Mouse (Mus musculus) midbrain, embryonic 11.5 days (tissue): ENCODE measurements at regions not wholly inside any gene's neighbourhood (a gene's known extent, or its start where the extent isn't known, plus 50 kb on each side); places are given as distances from the start of the nearest gene placed in this dataset.
A peak's percentile ranks its signal among the peaks of the same experiment; 100 is the strongest.

ENCODE experiments used
- ATAC-seq: fragments of 200-750 bp; cut with Nextera tagmentation; 2 replicates; pipeline ENCODE4 v1.8.0; 2017; ENCODE audit warnings: moderate TSS enrichment, moderate library complexity; ENCODE audit not compliant: low FRiP score
- DNase-seq: peaks from one replicate; pipeline ENCODE4 v3.0.0; 2015; ENCODE audit warnings: low spot score; ENCODE audit errors: missing footprints
- H3K27ac ChIP-seq: fragments of 300-500 bp; sonication (generic); 2 replicates; pipeline ENCODE4 v1.5.1; 2014; ENCODE audit warnings: low read depth, low read length
- H3K27me3 ChIP-seq: fragments of 300-500 bp; sonication (generic); 2 replicates; pipeline ENCODE4 v1.6.1; 2014; ENCODE audit warnings: mild to moderate bottlenecking, low read length, moderate library complexity, mixed read lengths; ENCODE audit not compliant: control insufficient read depth, insufficient read depth
- H3K36me3 ChIP-seq: fragments of 300-500 bp; sonication (generic); 2 replicates; pipeline ENCODE4 v1.6.1; 2014; ENCODE audit warnings: mild to moderate bottlenecking, low read length, moderate library complexity, mixed read lengths; ENCODE audit not compliant: control insufficient read depth, insufficient read depth
- H3K4me1 ChIP-seq: fragments of 300-500 bp; sonication (generic); 2 replicates; pipeline ENCODE4 v1.6.1; 2014; ENCODE audit warnings: low read length; ENCODE audit not compliant: control insufficient read depth, insufficient read depth
- H3K4me2 ChIP-seq: fragments of 300-500 bp; sonication (generic); 2 replicates; pipeline ENCODE4 v1.6.1; 2014; ENCODE audit warnings: mild to moderate bottlenecking, moderate library complexity
- H3K4me3 ChIP-seq: fragments of 300-500 bp; sonication (generic); 2 replicates; pipeline ENCODE4 v1.5.1; 2014; ENCODE audit warnings: low read depth, low read length
- H3K9ac ChIP-seq: fragments of 300-500 bp; sonication (generic); 2 replicates; pipeline ENCODE4 v1.6.1; 2014; ENCODE audit warnings: low read length
- H3K9me3 ChIP-seq: fragments of 300-500 bp; sonication (generic); 2 replicates; pipeline ENCODE4 v1.6.1; 2016; ENCODE audit warnings: low read length; ENCODE audit not compliant: control insufficient read depth
- WGBS: fragments of 180-500 bp; shearing (Covaris S2); extraction: QIAGEN DNeasy Blood & Tissue Kit; methylation state at CpG from one replicate; pipeline ENCODE4 v1.1.7; 2014; 5-methylcytosine and 5-hydroxymethylcytosine counted together

GRCm38 (mm10) chr13:60450721-60451506 lies 150.8 kb upstream of the Dapk1 start:
- WGBS, result 82% methylated on average over 10 of the region's 10 CpGs
- Histone ChIP-seq H3K4me3 (no peak overlapping the region), H3K4me1 (no peaks in the 10 kb centered on the region), H3K27ac (no peak overlapping the region), H3K36me3 (no peaks in the 10 kb centered on the region), H3K4me2 (no peak overlapping the region), H3K9ac (no peak overlapping the region), H3K27me3 (no peaks in the 10 kb centered on the region), H3K9me3 (no peaks in the 10 kb centered on the region)
- no peak for DNase-seq
- no peak for ATAC-seq

GRCm38 (mm10) chr13:60453821-60454483 lies 147.8 kb upstream of the Dapk1 start:
- no peak overlapping the region for H3K4me2 ChIP-seq
- no peak overlapping the region for H3K9ac ChIP-seq
- H3K27me3 ChIP-seq, result no peaks in the 10 kb centered on the region
- H3K36me3 ChIP-seq, result no peaks in the 10 kb centered on the region
- no peaks in the 10 kb centered on the region for H3K9me3 ChIP-seq
- peak; percentile 83 for DNase-seq
- H3K4me1 ChIP-seq, result no peaks in the 10 kb centered on the region
- no peak for ATAC-seq
- 87% methylated on average over 9 of the region's 9 CpGs for whole genome bisulfite sequencing
- no peak overlapping the region for H3K4me3 ChIP-seq
- H3K27ac ChIP-seq, result no peak overlapping the region

- no peak overlapping the region for H3K4me2 ChIP-seq
Observed at GRCm38 (mm10) chr13:60455033-60455619, 146.6 kb upstream of the Dapk1 start.

GRCm38 (mm10) chr13:60455863-60456551 lies 145.7 kb upstream of the Dapk1 start:
- 79% methylated on average over 10 of the region's 10 CpGs for WGBS
- no peaks in the 10 kb centered on the region for H3K36me3 ChIP-seq
- H3K9me3 ChIP-seq, result no peaks in the 10 kb centered on the region
- DNase-seq (no peak), ATAC-seq (no peak)
- no peak overlapping the region for H3K4me3 ChIP-seq
- H3K27me3 ChIP-seq, result no peaks in the 10 kb centered on the region
- H3K9ac ChIP-seq, result no peak overlapping the region
- H3K4me2 ChIP-seq, result no peak overlapping the region
- no peak overlapping the region for H3K27ac ChIP-seq
- no peaks in the 10 kb centered on the region for H3K4me1 ChIP-seq

More at GRCm38 (mm10) chr13:60455033-60455619, 146.6 kb upstream of the Dapk1 start:
- peak; percentile 83 for DNase-seq
- Histone ChIP-seq H3K9ac (no peak overlapping the region), H3K27ac (no peak overlapping the region), H3K4me3 (no peak overlapping the region), H3K27me3 (no peaks in the 10 kb centered on the region), H3K36me3 (no peaks in the 10 kb centered on the region), H3K9me3 (no peaks in the 10 kb centered on the region), H3K4me1 (no peaks in the 10 kb centered on the region)
- 29% methylated on average over 15 of the region's 15 CpGs for WGBS
- ATAC-seq, result no peak

GRCm38 (mm10) chr13:60457277-60457676 lies 144.5 kb upstream of the Dapk1 start:
- H3K27ac ChIP-seq, result no peak overlapping the region
- H3K4me3 ChIP-seq, result no peak overlapping the region
- no peaks in the 10 kb centered on the region for H3K4me1 ChIP-seq
- no peaks in the 10 kb centered on the region for H3K9me3 ChIP-seq
- H3K4me2 ChIP-seq, result no peak overlapping the region
- no peaks in the 10 kb centered on the region for H3K36me3 ChIP-seq
- ATAC-seq (no peak), DNase-seq (peak; percentile 56)
- WGBS, result 97% methylated on average over 10 of the region's 10 CpGs
- no peak overlapping the region for H3K9ac ChIP-seq
- no peaks in the 10 kb centered on the region for H3K27me3 ChIP-seq

GRCm38 (mm10) chr13:60459002-60459401 lies 142.7 kb upstream of the Dapk1 start:
- H3K36me3 ChIP-seq, result no peaks in the 10 kb centered on the region
- H3K4me1 ChIP-seq, result no peaks in the 10 kb centered on the region
- ATAC-seq, result no peak
- no peaks in the 10 kb centered on the region for H3K9me3 ChIP-seq
- no peak overlapping the region for H3K9ac ChIP-seq
- no peak overlapping the region for H3K4me3 ChIP-seq
- no peak overlapping the region for H3K4me2 ChIP-seq
- DNase-seq, result no peak
- WGBS, result 88% methylated on average over 5 of the region's 5 CpGs
- H3K27ac ChIP-seq, result no peak overlapping the region
- no peaks in the 10 kb centered on the region for H3K27me3 ChIP-seq

GRCm38 (mm10) chr13:60466553-60467313 lies 135.0 kb upstream of the Dapk1 start:
- no peaks in the 10 kb centered on the region for H3K9me3 ChIP-seq
- peak; percentile 12 for DNase-seq
- 82% methylated on average over 5 of the region's 5 CpGs for WGBS
- no peak overlapping the region for H3K4me2 ChIP-seq
- H3K4me1 ChIP-seq, result no peaks in the 10 kb centered on the region
- no peak for ATAC-seq
- H3K4me3 ChIP-seq, result no peak overlapping the region
- H3K27ac ChIP-seq, result no peak overlapping the region
- H3K27me3 ChIP-seq, result no peaks in the 10 kb centered on the region; the same call in 1 of the 2 replicates
- H3K36me3 ChIP-seq, result no peaks in the 10 kb centered on the region
- H3K9ac ChIP-seq, result no peak overlapping the region

- DNase-seq (peak; percentile 94), ATAC-seq (no peak)
- Histone ChIP-seq H3K4me3 (no peak overlapping the region), H3K9me3 (no peaks in the 10 kb centered on the region), H3K27ac (no peak overlapping the region), H3K4me2 (no peak overlapping the region), H3K27me3 (no peaks in the 10 kb centered on the region; the same call in 1 of the 2 replicates), H3K4me1 (no peaks in the 10 kb centered on the region), H3K9ac (no peak overlapping the region; the same call in 1 of the 2 replicates), H3K36me3 (no peaks in the 10 kb centered on the region)
- WGBS, result 28% methylated on average over 11 of the region's 11 CpGs
Observed at GRCm38 (mm10) chr13:60467821-60468579, 133.7 kb upstream of the Dapk1 start.
